Mouse (Mus musculus) fat pad, adult 2 months (tissue): Measurements from ENCODE around the gene Tbc1d16.

Experiments used
- DNase-seq: peaks from one replicate; pipeline ENCODE4 v3.0.0-alpha.2; 2011; ENCODE audit warnings: low read depth, low spot score; ENCODE audit errors: extremely low read depth

Gene Tbc1d16

GRCm38 (mm10) chr11:119208870-119209370, 19.4 kb downstream of the Tbc1d16 start:
- no peak for DNase-seq

- no peak for DNase-seq
Observed at GRCm38 (mm10) chr11:119207986-119208385, 20.3 kb downstream of the Tbc1d16 start.

- no peak for DNase-seq
Observed at GRCm38 (mm10) chr11:119206562-119206961, 21.7 kb downstream of the Tbc1d16 start.

- no peak for DNase-seq
Observed at GRCm38 (mm10) chr11:119205738-119206137, 22.6 kb downstream of the Tbc1d16 start.

- DNase-seq: no peak
Observed at GRCm38 (mm10) chr11:119203423-119203822, 24.9 kb downstream of the Tbc1d16 start.

GRCm38 (mm10) chr11:119199233-119199601, 29.1 kb downstream of the Tbc1d16 start:
- DNase-seq: no peak

- no peak for DNase-seq
Observed at GRCm38 (mm10) chr11:119198564-119199232, 29.6 kb downstream of the Tbc1d16 start.

- no peak for DNase-seq
Observed at GRCm38 (mm10) chr11:119197618-119198563, 30.4 kb downstream of the Tbc1d16 start.

GRCm38 (mm10) chr11:119192605-119193004, 35.7 kb downstream of the Tbc1d16 start:
- DNase-seq: no peak

- DNase-seq: no peak
Observed at GRCm38 (mm10) chr11:119192176-119192575, 36.1 kb downstream of the Tbc1d16 start.

- no peak for DNase-seq
Observed at GRCm38 (mm10) chr11:119191606-119192081, 36.7 kb downstream of the Tbc1d16 start.

GRCm38 (mm10) chr11:119190498-119190897, 37.8 kb downstream of the Tbc1d16 start:
- no peak for DNase-seq

GRCm38 (mm10) chr11:119189319-119189718, 39.0 kb downstream of the Tbc1d16 start:
- DNase-seq: no peak

- no peak for DNase-seq
Observed at GRCm38 (mm10) chr11:119188389-119188788, 39.9 kb downstream of the Tbc1d16 start.

GRCm38 (mm10) chr11:119187800-119188197, 40.5 kb downstream of the Tbc1d16 start:
- DNase-seq: no peak

- no peak for DNase-seq
Observed at GRCm38 (mm10) chr11:119186989-119187799, 41.1 kb downstream of the Tbc1d16 start.

GRCm38 (mm10) chr11:119186381-119186780, 41.9 kb downstream of the Tbc1d16 start:
- no peak for DNase-seq

- no peak for DNase-seq
Observed at GRCm38 (mm10) chr11:119183684-119184310, 44.5 kb downstream of the Tbc1d16 start.

- no peak for DNase-seq
Observed at GRCm38 (mm10) chr11:119181861-119182395, 46.4 kb downstream of the Tbc1d16 start.
